Mouse (Mus musculus): ENCODE data around the gene Klhl20. TPM values are rescaled to one million over a fixed set of nuclear protein-coding genes. Genes with fewer than 3 reads are reported as not detected.

Gene Klhl20
- total and polyA plus RNA-seq, 2 experiments from 2014 or later, result 8.0 to 11.1 TPM

DNA sequence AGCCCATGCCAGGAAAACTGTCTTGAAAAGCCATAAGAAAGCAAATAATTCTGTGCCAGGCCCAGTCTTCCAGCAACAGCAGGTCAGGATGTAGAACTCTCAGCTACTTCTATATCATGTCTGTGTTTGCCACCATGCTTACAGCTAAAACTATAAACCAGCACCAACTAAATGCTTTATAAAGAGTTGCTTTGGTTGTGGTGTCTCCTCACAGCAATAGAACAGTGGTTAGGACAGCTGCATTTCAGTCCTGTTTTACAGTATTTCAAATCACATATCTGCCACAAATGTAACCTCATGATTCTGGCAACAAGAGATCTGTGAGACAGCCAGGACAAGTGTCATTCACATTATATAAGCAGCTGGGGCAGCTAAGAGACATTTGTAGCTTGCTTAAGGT, 90.5 kb downstream of the Klhl20 start:
- H3K27ac ChIP-seq (ENCODE audit: low read depth), result no peak overlapping the region
- peaks cover 36% of the 10 kb centered on the region for H3K36me3 ChIP-seq (replicated peaks; ENCODE audit: control insufficient read depth, insufficient read depth, low read length)
- TF ChIP-seq CTCF (IDR thresholded peaks at IDR 0.05; ENCODE audit: low read depth) (no peak), EP300 (IDR thresholded peaks at IDR 0.05; ENCODE audit: low read depth) (no peak)
- H3K9me3 ChIP-seq (replicated peaks; ENCODE audit: control insufficient read depth, low read length), result no peaks in the 10 kb centered on the region
- peaks cover 14% of the 10 kb centered on the region; the same call in 1 of the 2 replicates for H3K4me1 ChIP-seq (ENCODE audit: control insufficient read depth, insufficient read depth)
- H3K9ac ChIP-seq (replicated peaks; ENCODE audit: low read depth, low read length), result no peak overlapping the region
- no peak for ATAC-seq (ENCODE audit: insufficient read depth, low read depth)
- no peak for DNase-seq (ENCODE audit: low spot score)
- no peaks in the 10 kb centered on the region for H3K27me3 ChIP-seq (ENCODE audit: control insufficient read depth, insufficient read depth, low read length)
- H3K4me3 ChIP-seq (ENCODE audit: low read depth, low read length), result no peak overlapping the region
- no peak overlapping the region for H3K4me2 ChIP-seq (ENCODE audit: low read depth, low read length)

DNA sequence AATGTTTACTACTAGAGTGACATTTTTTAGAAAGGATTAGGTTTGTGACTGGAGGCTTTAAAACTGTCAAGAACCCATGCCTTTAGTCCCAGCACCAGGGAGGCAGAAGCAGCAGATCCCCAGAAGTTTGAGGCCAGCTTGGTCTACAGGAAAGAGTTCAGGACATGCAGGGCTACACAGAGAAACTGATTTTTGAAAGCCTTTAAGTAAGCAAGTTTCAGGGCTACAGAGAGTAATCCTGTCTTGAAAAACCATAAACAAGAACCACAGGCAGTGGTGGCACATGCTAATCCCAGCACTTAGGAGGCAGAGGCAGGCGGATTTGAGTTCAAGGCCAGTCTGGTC, 90.9 kb downstream of the Klhl20 start:
- no peak overlapping the region for H3K9ac ChIP-seq (replicated peaks; ENCODE audit: low read depth, low read length)
- TF ChIP-seq CTCF (IDR thresholded peaks at IDR 0.05; ENCODE audit: low read depth) (no peak), EP300 (IDR thresholded peaks at IDR 0.05; ENCODE audit: low read depth) (no peak)
- 73% methylated on average over 1 of the region's 1 CpGs for WGBS
- H3K9me3 ChIP-seq (replicated peaks; ENCODE audit: control insufficient read depth, low read length), result no peaks in the 10 kb centered on the region
- no peak overlapping the region for H3K4me3 ChIP-seq (ENCODE audit: low read depth, low read length)
- H3K27me3 ChIP-seq (ENCODE audit: control insufficient read depth, insufficient read depth, low read length), result no peaks in the 10 kb centered on the region
- no peak overlapping the region for H3K4me2 ChIP-seq (ENCODE audit: low read depth, low read length)
- DNase-seq (ENCODE audit: low spot score) (no peak), ATAC-seq (ENCODE audit: insufficient read depth, low read depth) (no peak)
- peaks cover 14% of the 10 kb centered on the region; the same call in 1 of the 2 replicates for H3K4me1 ChIP-seq (ENCODE audit: control insufficient read depth, insufficient read depth)
- peak overlapping the region; percentile 61 for H3K27ac ChIP-seq (ENCODE audit: low read depth)
- peaks cover 32% of the 10 kb centered on the region for H3K36me3 ChIP-seq (replicated peaks; ENCODE audit: control insufficient read depth, insufficient read depth, low read length)

DNA sequence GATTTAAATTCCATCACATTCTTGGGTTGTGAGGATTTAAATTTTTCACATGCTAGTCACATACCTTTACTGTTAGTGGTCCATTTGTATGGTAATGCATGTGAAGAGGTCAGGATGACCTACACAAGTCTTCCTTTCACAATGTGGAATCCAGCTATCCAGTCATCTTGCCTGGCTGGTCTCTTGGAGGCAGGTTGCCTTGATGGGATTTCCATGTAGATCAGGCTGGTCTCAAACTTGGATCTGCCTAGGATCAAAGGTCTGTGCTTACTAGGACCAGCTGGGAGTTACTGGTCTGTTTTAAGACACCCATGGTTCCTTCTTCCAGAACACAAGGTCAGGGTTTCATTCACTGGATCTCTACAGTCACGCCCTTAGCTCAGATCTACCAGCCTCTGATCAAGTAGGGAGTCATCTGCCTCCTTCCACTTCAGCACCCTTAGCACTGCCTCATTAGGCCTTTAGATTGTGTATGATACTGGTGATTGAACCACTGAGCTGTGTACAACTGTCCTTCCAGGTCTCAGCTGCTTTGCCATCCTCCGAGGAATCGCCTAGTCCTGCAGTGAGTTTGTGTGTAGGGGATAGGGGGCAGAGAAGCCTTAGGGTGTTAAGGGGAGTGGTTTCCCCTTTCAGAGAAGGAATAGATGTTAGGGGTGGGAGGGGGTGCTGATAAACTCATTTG, 91.4 kb downstream of the Klhl20 start:
- Histone ChIP-seq H3K27me3 (ENCODE audit: control insufficient read depth, insufficient read depth, low read length) (no peaks in the 10 kb centered on the region), H3K4me1 (ENCODE audit: control insufficient read depth, insufficient read depth) (peaks cover 14% of the 10 kb centered on the region; the same call in 1 of the 2 replicates)
- WGBS, result 36% methylated on average over 3 of the region's 3 CpGs

DNA sequence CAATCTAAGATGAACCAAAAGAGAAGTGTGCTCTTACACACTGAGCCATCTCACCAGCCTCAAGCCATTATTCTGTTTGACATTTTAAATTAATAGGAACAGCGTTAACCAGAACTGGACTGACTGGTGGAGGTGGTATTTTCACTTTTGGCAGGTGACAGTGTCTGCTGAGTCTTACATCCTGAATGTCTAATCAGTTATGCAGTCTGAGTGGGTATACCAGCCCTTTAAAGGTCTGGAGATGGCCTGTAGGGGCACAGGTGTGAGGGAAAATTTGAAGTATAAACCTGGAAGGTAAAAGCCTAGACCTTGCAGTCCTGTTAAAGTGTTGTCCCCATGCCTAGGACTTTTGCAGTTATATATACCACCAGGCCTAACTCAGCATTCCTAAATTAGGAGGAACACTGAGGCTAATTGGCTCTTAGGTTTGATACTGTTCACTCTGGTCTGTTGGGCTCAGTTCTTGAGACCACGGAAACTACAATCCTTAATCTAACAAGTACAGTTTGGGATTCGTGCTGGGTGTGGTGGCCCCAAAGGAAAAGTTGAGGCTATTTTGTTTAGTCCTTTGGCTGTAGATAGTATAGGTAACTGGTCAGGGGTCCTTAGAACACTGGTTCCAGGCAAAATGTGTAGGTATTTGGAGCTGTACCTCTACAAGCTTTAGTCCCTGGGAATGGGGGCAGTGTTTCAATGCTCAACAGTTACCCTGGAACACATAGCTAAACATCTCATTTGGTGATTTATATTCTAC, 92.2 kb downstream of the Klhl20 start:
- 29% methylated on average over 3 of the region's 3 CpGs for whole genome bisulfite sequencing
- peak overlapping the region; percentile 61; the same call in 1 of the 2 replicates for H3K27ac ChIP-seq (ENCODE audit: low read depth)

More for the DNA sequence above, 91.4 kb downstream of the Klhl20 start:
- Histone ChIP-seq H3K36me3 (replicated peaks; ENCODE audit: control insufficient read depth, insufficient read depth, low read length) (peaks cover 27% of the 10 kb centered on the region), H3K27ac (ENCODE audit: low read depth) (peak overlapping the region; percentile 61), H3K4me2 (ENCODE audit: low read depth, low read length) (no peak overlapping the region), H3K9me3 (replicated peaks; ENCODE audit: control insufficient read depth, low read length) (no peaks in the 10 kb centered on the region), H3K4me3 (ENCODE audit: low read depth, low read length) (no peak overlapping the region), H3K9ac (replicated peaks; ENCODE audit: low read depth, low read length) (no peak overlapping the region)
- DNase-seq (ENCODE audit: low spot score) (no peak), ATAC-seq (ENCODE audit: insufficient read depth, low read depth) (no peak)
- TF ChIP-seq CTCF (IDR thresholded peaks at IDR 0.05; ENCODE audit: low read depth) (no peak), EP300 (IDR thresholded peaks at IDR 0.05; ENCODE audit: low read depth) (no peak)

More for the DNA sequence above, 92.2 kb downstream of the Klhl20 start:
- DNase-seq (ENCODE audit: low spot score) (no peak), ATAC-seq (ENCODE audit: insufficient read depth, low read depth) (no peak)
- TF ChIP-seq CTCF (IDR thresholded peaks at IDR 0.05; ENCODE audit: low read depth) (no peak), EP300 (IDR thresholded peaks at IDR 0.05; ENCODE audit: low read depth) (no peak)
- Histone ChIP-seq H3K36me3 (replicated peaks; ENCODE audit: control insufficient read depth, insufficient read depth, low read length) (peaks cover 24% of the 10 kb centered on the region), H3K4me1 (ENCODE audit: control insufficient read depth, insufficient read depth) (peaks cover 14% of the 10 kb centered on the region; the same call in 1 of the 2 replicates), H3K9ac (replicated peaks; ENCODE audit: low read depth, low read length) (no peak overlapping the region), H3K4me3 (ENCODE audit: low read depth, low read length) (no peak overlapping the region), H3K4me2 (ENCODE audit: low read depth, low read length) (no peak overlapping the region), H3K9me3 (replicated peaks; ENCODE audit: control insufficient read depth, low read length) (no peaks in the 10 kb centered on the region), H3K27me3 (ENCODE audit: control insufficient read depth, insufficient read depth, low read length) (no peaks in the 10 kb centered on the region)

Other genes starting within 250 kb of the Klhl20 start
- gene Rc3h1, start 225.1 kb downstream of the Klhl20 start, total RNA-seq (2014; rRNA removed; ENCODE audit: low replicate concordance), result 22.5 and 32.6 TPM in 2 replicates
- 4.7 and 4.9 TPM in 2 replicates for gene Rc3h1, start 225.1 kb downstream of the Klhl20 start, polyA plus RNA-seq (2015; fragmentation: Nextera tagmentation; extraction: Ambion mirVana)
- gene Serpinc1, start 152.9 kb downstream of the Klhl20 start, total RNA-seq (2014; rRNA removed; ENCODE audit: low replicate concordance), result 0.53 and 1.3 TPM in 2 replicates
- 1.5 and 1.6 TPM in 2 replicates for gene Serpinc1, start 152.9 kb downstream of the Klhl20 start, polyA plus RNA-seq (2015; fragmentation: Nextera tagmentation; extraction: Ambion mirVana)
- 3.1 and 5.6 TPM in 2 replicates for gene Zbtb37, start 96.7 kb downstream of the Klhl20 start, total RNA-seq (2014; rRNA removed; ENCODE audit: low replicate concordance)
- gene Zbtb37, start 96.7 kb downstream of the Klhl20 start, polyA plus RNA-seq (2015; fragmentation: Nextera tagmentation; extraction: Ambion mirVana), result 4.5 and 5.0 TPM in 2 replicates
- gene Dars2, start 60.9 kb downstream of the Klhl20 start, total RNA-seq (2014; rRNA removed; ENCODE audit: low replicate concordance), result 16.3 and 18.6 TPM in 2 replicates
- gene Dars2, start 60.9 kb downstream of the Klhl20 start, polyA plus RNA-seq (2015; fragmentation: Nextera tagmentation; extraction: Ambion mirVana), result 17.4 and 19.8 TPM in 2 replicates
- gene Cenpl, start 60.8 kb downstream of the Klhl20 start, total RNA-seq (2014; rRNA removed; ENCODE audit: low replicate concordance), result 0.69 and 5.3 TPM in 2 replicates
- 6.9 and 7.3 TPM in 2 replicates for gene Cenpl, start 60.8 kb downstream of the Klhl20 start, polyA plus RNA-seq (2015; fragmentation: Nextera tagmentation; extraction: Ambion mirVana)
- 5.1 and 5.9 TPM in 2 replicates for gene Ankrd45, start 11.2 kb upstream of the Klhl20 start, total RNA-seq (2014; rRNA removed; ENCODE audit: low replicate concordance)
- 2.6 and 3.0 TPM in 2 replicates for gene Ankrd45, start 11.2 kb upstream of the Klhl20 start, polyA plus RNA-seq (2015; fragmentation: Nextera tagmentation; extraction: Ambion mirVana)
- not detected in 2 replicates for gene Tex50, start 27.8 kb upstream of the Klhl20 start, total RNA-seq (2014; rRNA removed; ENCODE audit: low replicate concordance)
- gene Tex50, start 27.8 kb upstream of the Klhl20 start, polyA plus RNA-seq (2015; fragmentation: Nextera tagmentation; extraction: Ambion mirVana), result not detected in 2 replicates
- gene Prdx6, start 119.7 kb upstream of the Klhl20 start, total RNA-seq (2014; rRNA removed; ENCODE audit: low replicate concordance), result 195 and 219 TPM in 2 replicates
- 311 and 322 TPM in 2 replicates for gene Prdx6, start 119.7 kb upstream of the Klhl20 start, polyA plus RNA-seq (2015; fragmentation: Nextera tagmentation; extraction: Ambion mirVana)

Measured in heart, postnatal 0 days (tissue).